Mouse (Mus musculus) embryonic fibroblast, embryonic 13.5 days (primary cell): Measurements from ENCODE around the gene Spata31d1b. TPM values are rescaled to one million over a fixed set of nuclear protein-coding genes. Genes with fewer than 3 reads are reported as not detected.

ENCODE experiments used
- H3K27ac ChIP-seq: 2 replicates; pipeline ENCODE4 v1.5.1; 2012; ENCODE audit warnings: low read length, control low read depth, inconsistent platforms; ENCODE audit not compliant: insufficient read depth
- H3K4me1 ChIP-seq: 2 replicates; pipeline ENCODE4 v1.6.1; 2011; ENCODE audit warnings: low read length; ENCODE audit not compliant: control insufficient read depth, insufficient read depth
- H3K4me3 ChIP-seq: 2 replicates; pipeline ENCODE4 v1.5.1; 2011; ENCODE audit warnings: mild to moderate bottlenecking, control low read depth, low read length; ENCODE audit not compliant: insufficient read depth
- CTCF ChIP-seq: IDR thresholded peaks from 2 replicates; pipeline ENCODE4 v1.5.1; 2011; ENCODE audit warnings: mild to moderate bottlenecking, control low read depth, low read length, moderate library complexity, borderline replicate concordance; ENCODE audit not compliant: insufficient read depth
- POLR2A ChIP-seq: IDR thresholded peaks from 2 replicates; pipeline ENCODE4 v1.6.1; 2011; ENCODE audit warnings: low read depth, mild to moderate bottlenecking, control low read depth, low read length, moderate library complexity
- polyA plus RNA-seq: library from polyadenylated mRNA; stranded (reverse); fragments of >200 nt; gene quantifications from 2 replicates; pipeline ENCODE4 v1.2.4, GENCODE M21; 2011; ENCODE audit warnings: low read depth; ENCODE audit not compliant: missing spikeins, insufficient read length

The Spata31d1b gene
- polyA plus RNA-seq, 1 experiment = not detected

DNA sequence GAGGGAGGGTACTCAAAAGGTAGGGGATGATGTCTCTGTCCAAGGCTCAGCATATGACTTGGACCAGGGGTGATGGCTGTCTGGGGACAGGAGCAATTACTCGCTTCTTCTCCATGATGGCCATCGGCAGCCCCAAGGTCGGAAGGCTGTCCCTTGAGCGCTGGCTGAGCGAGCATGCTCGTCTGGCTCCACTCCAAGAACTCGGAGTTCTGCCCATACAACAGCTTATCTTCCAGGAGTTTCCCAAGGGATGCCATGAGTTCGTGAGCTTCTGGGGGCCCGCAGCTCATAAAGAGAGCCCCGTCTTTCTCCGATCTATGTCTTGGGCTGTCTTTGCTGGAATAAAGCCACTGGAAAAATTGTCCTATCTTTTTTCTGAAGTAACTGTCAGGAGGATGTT is 29.0 kb downstream of the Spata31d1b start:
- no peak for TF ChIP-seq CTCF
- no peak for TF ChIP-seq POLR2A
- H3K27ac ChIP-seq = no peak overlapping the region
- H3K4me1 ChIP-seq = no peaks in the 10 kb centered on the region
- H3K4me3 ChIP-seq = no peak overlapping the region

GRCm38 (mm10) chr13:59741697-59742096 is 29.6 kb downstream of the Spata31d1b start:
- TF ChIP-seq CTCF = no peak
- no peak for TF ChIP-seq POLR2A
- Histone ChIP-seq H3K4me1 (no peaks in the 10 kb centered on the region), H3K4me3 (no peak overlapping the region), H3K27ac (no peak overlapping the region)

DNA sequence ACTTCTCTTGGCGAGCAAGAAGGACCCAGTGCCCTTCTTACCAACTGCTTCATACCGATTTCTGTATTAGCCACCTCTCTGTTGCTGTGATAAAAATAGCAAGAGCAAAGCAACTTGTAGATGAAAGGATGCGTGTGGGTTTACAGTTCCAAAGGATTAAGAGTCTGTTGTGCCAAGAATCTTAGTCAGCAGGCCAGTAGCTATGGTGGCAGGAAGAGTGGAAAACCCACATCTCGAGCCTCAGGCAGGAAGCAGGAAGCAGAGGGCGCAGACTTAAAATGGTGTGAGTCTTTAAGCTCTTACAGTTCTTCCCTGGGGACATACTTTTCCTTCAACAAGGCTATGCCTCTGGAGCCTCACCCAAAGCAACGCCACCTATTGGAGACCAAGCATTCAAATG is 33.4 kb downstream of the Spata31d1b start:
- TF ChIP-seq CTCF = no peak
- no peak for TF ChIP-seq POLR2A
- Histone ChIP-seq H3K4me1 (no peaks in the 10 kb centered on the region), H3K27ac (no peak overlapping the region), H3K4me3 (no peak overlapping the region)

- no peak overlapping the region for H3K4me3 ChIP-seq
- H3K27ac ChIP-seq = no peak overlapping the region
- TF ChIP-seq CTCF (no peak), POLR2A (no peak)
- no peaks in the 10 kb centered on the region for H3K4me1 ChIP-seq
Measured at GRCm38 (mm10) chr13:59746164-59746563, 34.1 kb downstream of the Spata31d1b start.

GRCm38 (mm10) chr13:59746711-59747110 is 34.6 kb downstream of the Spata31d1b start, which contains the start of gene 1700014D04Rik:
Gene 1700014D04Rik, minus strand, starts transcription at chr13:59746752.
- no peaks in the 10 kb centered on the region for H3K4me1 ChIP-seq
- H3K4me3 ChIP-seq = no peak within 1 kb of the TSS
- TF ChIP-seq POLR2A = no peak
- TF ChIP-seq CTCF = no peak
- H3K27ac ChIP-seq = no peak within 1 kb of the TSS

- Histone ChIP-seq H3K4me1 (no peaks in the 10 kb centered on the region), H3K27ac (no peak overlapping the region), H3K4me3 (no peak overlapping the region)
- TF ChIP-seq POLR2A (no peak), CTCF (no peak)
Measured at GRCm38 (mm10) chr13:59750310-59750709, 38.2 kb downstream of the Spata31d1b start.

DNA sequence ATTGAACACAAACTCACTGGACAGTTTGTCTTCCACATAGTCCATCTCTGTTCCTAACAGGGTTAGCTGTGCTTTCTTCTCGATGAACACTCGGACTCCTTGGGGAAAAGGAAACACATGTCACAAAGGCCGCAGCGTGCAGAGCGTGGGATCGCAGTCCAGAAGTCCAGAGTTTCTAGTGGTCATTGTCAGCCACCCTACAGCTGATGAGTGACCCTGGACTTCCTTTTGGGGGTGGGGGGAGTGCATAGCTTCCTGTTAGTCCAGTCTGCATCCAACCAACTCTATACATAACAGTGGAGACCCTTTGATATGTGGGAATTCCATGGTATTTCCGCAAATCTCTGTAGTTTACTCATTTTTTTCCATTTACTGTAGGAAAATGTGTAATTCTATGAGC is 44.8 kb downstream of the Spata31d1b start:
- no peak for TF ChIP-seq CTCF
- no peak for TF ChIP-seq POLR2A
- H3K4me3 ChIP-seq = no peak overlapping the region
- no peak overlapping the region for H3K27ac ChIP-seq
- no peaks in the 10 kb centered on the region for H3K4me1 ChIP-seq

DNA sequence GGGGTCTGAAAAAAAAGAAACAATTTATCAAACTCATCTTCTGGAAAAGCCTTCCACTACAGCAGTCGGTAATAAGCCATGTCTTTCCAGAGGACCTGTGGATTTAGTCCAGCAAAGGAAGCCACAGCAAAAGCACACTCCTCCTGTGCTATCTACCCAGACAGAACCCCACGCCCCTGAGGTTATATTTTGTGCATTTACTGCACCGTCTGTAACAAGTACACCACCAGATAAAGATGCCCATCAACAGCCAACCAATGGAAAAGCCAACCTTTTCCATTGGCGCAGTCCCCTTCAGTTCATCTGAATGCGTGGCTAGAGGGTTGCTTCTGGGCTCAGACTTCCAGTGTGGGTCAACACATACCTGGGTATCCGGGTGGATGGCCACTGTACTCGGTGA is 50.7 kb downstream of the Spata31d1b start:
- peaks cover under 1% of the 10 kb centered on the region; the same call in 1 of the 2 replicates for H3K4me1 ChIP-seq
- TF ChIP-seq CTCF (no peak), POLR2A (no peak)
- H3K27ac ChIP-seq = no peak overlapping the region
- H3K4me3 ChIP-seq = no peak overlapping the region

GRCm38 (mm10) chr13:59766786-59767515 is 54.9 kb downstream of the Spata31d1b start:
- peaks cover 5% of the 10 kb centered on the region for H3K4me1 ChIP-seq
- H3K27ac ChIP-seq = no peak overlapping the region
- no peak overlapping the region for H3K4me3 ChIP-seq
- TF ChIP-seq POLR2A (no peak), CTCF (no peak)

DNA sequence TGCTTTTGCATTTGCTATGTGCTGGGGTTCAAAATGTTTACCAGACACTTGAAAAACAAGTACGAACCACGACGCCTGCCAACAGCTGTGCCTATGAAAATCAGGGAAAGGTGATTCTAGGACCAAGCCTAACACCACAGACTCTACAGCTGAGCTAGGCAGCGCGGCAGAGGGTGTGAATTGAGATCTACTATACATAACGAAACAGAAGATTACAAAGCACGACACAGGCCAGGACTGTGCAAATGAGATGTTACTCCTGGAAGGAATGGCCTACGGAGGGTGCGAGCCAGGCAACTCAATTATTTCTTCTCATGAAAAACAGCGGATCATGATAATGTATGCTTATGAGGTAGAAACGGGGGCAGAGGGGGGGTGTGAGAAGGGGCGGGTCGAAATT is 56.4 kb downstream of the Spata31d1b start:
- peaks cover 5% of the 10 kb centered on the region for H3K4me1 ChIP-seq
- peak overlapping the region; percentile 86 for H3K4me3 ChIP-seq
- H3K27ac ChIP-seq = no peak overlapping the region
- TF ChIP-seq CTCF = no peak

Other genes with a start within 250 kb of the Spata31d1b start
- 62.4 and 62.8 TPM in 2 replicates for gene Agtpbp1, start 127.1 kb upstream of the Spata31d1b start, polyA plus RNA-seq
- gene Naa35, start 127.0 kb upstream of the Spata31d1b start, polyA plus RNA-seq = 106 and 121 TPM in 2 replicates
- gene Golm1, start 36.5 kb upstream of the Spata31d1b start, polyA plus RNA-seq = 31.7 and 36.1 TPM in 2 replicates
- gene 4921517D22Rik, start 18.2 kb upstream of the Spata31d1b start, polyA plus RNA-seq = not detected in 2 replicates
- gene Spata31d1a, start 2.0 kb upstream of the Spata31d1b start, polyA plus RNA-seq = not detected in 2 replicates
- not detected in 2 replicates for gene Spata31d1d, start 19.5 kb downstream of the Spata31d1b start, polyA plus RNA-seq
- not detected in 2 replicates for gene 1700014D04Rik, start 34.5 kb downstream of the Spata31d1b start, polyA plus RNA-seq
- 56.6 and 64.3 TPM in 2 replicates for gene Isca1, start 57.5 kb downstream of the Spata31d1b start, polyA plus RNA-seq
- not detected in 2 replicates for gene Gm49354, start 70.0 kb downstream of the Spata31d1b start, polyA plus RNA-seq
- 102 and 113 TPM in 2 replicates for gene Tut7, start 110.9 kb downstream of the Spata31d1b start, polyA plus RNA-seq